Mouse (Mus musculus) cerebellum, postnatal 36 days (tissue): ENCODE data around the gene Gbx1.
"Not testable (repeated sequence)": the region's sequence is repeated elsewhere in the genome, so short reads cannot be mapped to it uniquely, and the experiment has no call there.

Source experiments
- DNase-seq, 2 experiments: peaks; one replicate each; pipeline ENCODE4 v3.0.0; 2021 to 2022; ENCODE audit warnings: mixed read lengths in 2 of 2

The Gbx1 gene

GRCm38 (mm10) chr5:24526889-24527230 lies at the start of gene Gbx1:
TSS of gene Gbx1 (minus strand) at chr5:24527202.
- no peak for DNase-seq

GRCm38 (mm10) chr5:24576801-24577182 lies 49.8 kb upstream of the Gbx1 start:
- no peak for DNase-seq

- no peak for DNase-seq
Observed at GRCm38 (mm10) chr5:24575948-24576347, 48.9 kb upstream of the Gbx1 start.

- DNase-seq, result no peak
Observed at GRCm38 (mm10) chr5:24556709-24557108, 29.7 kb upstream of the Gbx1 start, which contains the start of gene 4931409K22Rik. TSS of gene 4931409K22Rik (minus strand) at chr5:24556809.

- not testable (repeated sequence) for DNase-seq
Observed at GRCm38 (mm10) chr5:24555335-24555734, 28.3 kb upstream of the Gbx1 start.

- DNase-seq, result no peak
Observed at GRCm38 (mm10) chr5:24553621-24554244, 26.7 kb upstream of the Gbx1 start.

GRCm38 (mm10) chr5:24551317-24551688 lies 24.3 kb upstream of the Gbx1 start:
- no peak for DNase-seq

- peak in 1 of 2 experiments; percentile 16 for DNase-seq
Observed at GRCm38 (mm10) chr5:24550598-24551316, 23.8 kb upstream of the Gbx1 start.

- no peak for DNase-seq
Observed at GRCm38 (mm10) chr5:24542643-24543042, 15.6 kb upstream of the Gbx1 start.

- DNase-seq, result no peak
Observed at GRCm38 (mm10) chr5:24541144-24541569, 14.2 kb upstream of the Gbx1 start.

GRCm38 (mm10) chr5:24540387-24541143 lies 13.6 kb upstream of the Gbx1 start, which contains the start of gene Asb10:
TSS of gene Asb10 (minus strand) at chr5:24540978.
- DNase-seq, result no peak

- no peak for DNase-seq
Observed at GRCm38 (mm10) chr5:24539571-24540296, 12.7 kb upstream of the Gbx1 start.

GRCm38 (mm10) chr5:24537618-24538017 lies 10.6 kb upstream of the Gbx1 start:
- DNase-seq, result no peak

GRCm38 (mm10) chr5:24536511-24536910 lies 9.5 kb upstream of the Gbx1 start:
- no peak for DNase-seq

GRCm38 (mm10) chr5:24535731-24536130 lies 8.7 kb upstream of the Gbx1 start:
- no peak for DNase-seq

- no peak for DNase-seq
Observed at GRCm38 (mm10) chr5:24534292-24534691, 7.3 kb upstream of the Gbx1 start.

GRCm38 (mm10) chr5:24533391-24533790 lies 6.4 kb upstream of the Gbx1 start:
- no peak for DNase-seq

GRCm38 (mm10) chr5:24530042-24530689 lies 3.2 kb upstream of the Gbx1 start:
- DNase-seq, result peak; percentile 92 to 96

GRCm38 (mm10) chr5:24527780-24528179 lies 778 bp upstream of the Gbx1 start:
- DNase-seq, result no peak

- DNase-seq, result no peak
Observed at GRCm38 (mm10) chr5:24526190-24526888, 663 bp downstream of the Gbx1 start.

- DNase-seq, result no peak
Observed at GRCm38 (mm10) chr5:24525360-24526189, 1.4 kb downstream of the Gbx1 start.
